Mouse (Mus musculus): ENCODE results near the gene Gm10134.
"Not testable (repeated sequence)": the region's sequence is repeated elsewhere in the genome, so short reads cannot be mapped to it uniquely, and the experiment has no call there.

The Gm10134 gene

DNA sequence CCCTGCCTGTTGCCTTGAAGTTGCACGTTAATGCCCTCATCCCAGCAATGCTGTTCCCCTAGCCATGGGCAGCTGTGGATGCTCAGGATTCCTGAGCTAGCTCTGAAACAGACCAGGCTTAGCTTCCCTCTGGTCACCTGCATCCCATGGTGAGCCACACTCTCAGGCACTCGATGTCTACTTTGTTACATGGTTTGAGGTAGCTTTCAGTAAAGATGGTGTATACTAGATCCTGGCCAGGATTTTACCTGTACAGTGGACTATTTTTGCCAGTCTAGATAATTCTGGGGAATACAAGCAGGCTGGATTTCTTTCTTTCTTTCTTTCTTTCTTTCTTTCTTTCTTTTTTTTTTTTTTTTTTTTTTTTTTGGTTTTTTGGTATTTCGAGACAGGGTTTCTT lies at the start of gene Gm10134:
Gene Gm10134, plus strand, starts transcription at position 301 of the 400 bp plus-strand sequence.
- no peak for DNase-seq (ENCODE audit: low read depth, low spot score)

DNA sequence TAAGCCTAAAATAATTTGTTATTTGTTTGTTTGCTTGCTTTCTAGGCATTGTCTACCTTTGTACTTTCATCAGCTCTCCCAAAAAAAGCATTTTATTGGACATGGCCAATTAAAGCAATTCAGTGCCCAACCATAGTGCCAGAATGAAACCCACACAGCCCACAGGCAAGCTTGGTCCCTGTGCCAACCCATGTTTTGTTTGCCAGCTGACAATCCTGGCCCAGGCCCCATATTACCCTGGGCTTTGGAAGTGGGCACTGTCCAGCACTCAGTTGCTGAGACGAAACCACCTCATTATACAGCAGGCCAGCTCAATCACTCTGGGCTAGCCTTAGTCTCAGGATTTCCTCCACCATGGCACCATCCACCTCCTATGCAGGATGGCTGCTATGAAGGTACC lies 49.3 kb upstream of the Gm10134 start:
- DNase-seq (ENCODE audit: low read depth, low spot score) = no peak

DNA sequence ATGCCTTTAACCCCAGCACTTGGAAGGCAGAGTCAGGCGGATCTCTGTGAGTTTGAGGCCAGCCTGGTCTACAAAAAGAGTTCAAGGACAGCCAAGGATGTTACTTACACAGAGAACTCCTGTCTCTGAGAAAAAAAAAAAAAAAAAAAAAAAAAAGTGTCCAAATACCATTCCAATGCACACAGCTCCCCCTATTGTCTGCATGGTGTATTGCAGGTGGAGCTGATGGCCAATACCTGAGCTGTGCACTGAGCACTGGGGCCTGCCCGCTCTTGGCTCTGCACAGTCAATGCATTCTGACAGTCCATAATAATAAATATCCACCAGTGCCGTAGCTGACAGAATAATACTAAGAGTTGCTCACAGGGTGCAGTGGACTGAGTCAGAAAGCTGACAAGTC lies 42.0 kb upstream of the Gm10134 start:
- DNase-seq (ENCODE audit: low read depth, low spot score) = peak; percentile 61

DNA sequence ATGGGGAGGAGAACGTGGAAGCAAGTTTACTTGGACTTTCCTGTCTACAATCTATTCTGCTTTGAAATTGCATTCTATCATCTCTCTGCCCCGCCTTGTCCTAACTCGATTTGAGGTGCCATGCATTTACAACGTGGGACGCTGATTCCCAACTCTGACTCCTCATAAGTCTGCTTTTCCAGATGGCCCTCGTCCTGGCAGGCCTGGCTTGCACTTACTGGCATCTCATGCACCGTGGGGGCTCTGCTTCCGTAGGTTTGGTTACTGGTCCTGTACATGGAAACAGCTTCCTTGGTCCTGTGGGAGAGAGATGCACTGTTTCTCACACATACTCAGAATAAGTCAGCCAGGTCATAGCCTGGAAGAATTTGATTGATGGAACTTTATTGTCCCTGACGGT lies 41.0 kb upstream of the Gm10134 start:
- no peak for DNase-seq (ENCODE audit: low read depth, low spot score)

DNA sequence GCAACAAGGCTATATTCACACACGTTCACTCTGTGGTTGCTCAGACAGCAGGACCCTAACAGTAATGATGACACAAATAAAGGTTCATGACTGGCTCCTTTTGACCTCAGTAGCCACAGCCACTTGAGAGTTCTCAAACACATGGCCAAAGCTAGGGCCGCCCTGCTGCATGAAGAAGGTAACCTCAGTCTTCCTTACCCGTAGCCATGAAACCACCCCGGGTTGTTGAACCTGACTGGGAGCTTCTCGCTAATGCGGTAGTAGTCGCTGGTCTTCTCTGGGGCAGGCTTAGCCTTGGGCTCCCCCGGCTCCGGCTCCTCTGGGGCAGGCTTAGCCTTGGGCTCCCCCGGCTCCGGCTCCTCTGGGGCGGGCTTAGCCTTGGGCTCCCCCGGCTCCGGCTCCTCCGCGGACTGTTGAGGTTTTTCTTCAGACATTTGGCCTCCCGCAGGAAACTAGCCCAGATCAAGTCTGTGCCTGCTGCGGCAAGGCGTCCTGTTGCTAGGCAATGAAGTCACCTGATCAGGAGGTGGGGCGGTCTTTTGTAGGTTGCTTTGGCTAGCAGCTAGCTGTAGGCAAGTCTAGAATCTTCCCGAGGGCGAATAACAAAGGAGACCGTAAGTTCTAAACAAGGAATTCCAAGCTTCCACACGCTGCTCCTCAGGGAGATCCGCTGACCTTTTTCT lies 39.9 kb upstream of the Gm10134 start, which contains the start of gene 1700007K13Rik:
Gene 1700007K13Rik, minus strand, starts transcription at position 497 of the 683 bp plus-strand sequence.
- peak; percentile 82 for DNase-seq (ENCODE audit: low read depth, low spot score)

DNA sequence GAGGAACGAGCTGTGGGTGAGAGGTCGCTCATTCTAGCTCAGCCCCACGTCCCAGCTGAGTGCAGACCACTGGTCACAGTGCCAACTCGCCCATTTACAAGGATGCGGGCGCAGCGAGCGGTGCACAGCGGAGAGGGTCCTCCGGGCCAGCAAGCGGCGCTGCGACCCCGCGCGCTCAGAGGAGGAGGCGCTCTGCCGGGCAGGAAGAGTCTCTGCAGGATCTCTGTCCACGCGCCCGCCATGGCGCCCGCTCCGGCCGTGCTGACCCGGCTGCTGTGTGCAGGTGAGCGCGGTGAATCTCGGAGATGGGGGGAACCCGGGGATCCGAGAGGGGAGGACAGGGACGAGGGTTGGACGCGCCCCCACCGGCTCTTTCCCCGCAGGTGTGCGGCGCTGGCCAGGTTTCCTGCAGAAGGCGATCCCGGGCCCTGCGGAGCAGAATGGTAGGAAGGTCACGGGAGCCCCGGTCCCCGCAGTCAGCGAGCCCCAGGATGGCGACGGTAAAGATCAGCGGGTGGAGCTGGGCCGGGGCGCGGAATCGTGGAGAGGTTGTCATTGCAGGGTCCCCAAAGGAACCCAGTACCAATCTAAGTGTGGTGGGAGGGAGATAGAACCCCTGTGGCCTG lies 37.9 kb upstream of the Gm10134 start, which contains the start of gene Mrps2:
Gene Mrps2, plus strand, starts transcription at position 207 of the 626 bp plus-strand sequence.
- DNase-seq (ENCODE audit: low read depth, low spot score) = peak; percentile 74

DNA sequence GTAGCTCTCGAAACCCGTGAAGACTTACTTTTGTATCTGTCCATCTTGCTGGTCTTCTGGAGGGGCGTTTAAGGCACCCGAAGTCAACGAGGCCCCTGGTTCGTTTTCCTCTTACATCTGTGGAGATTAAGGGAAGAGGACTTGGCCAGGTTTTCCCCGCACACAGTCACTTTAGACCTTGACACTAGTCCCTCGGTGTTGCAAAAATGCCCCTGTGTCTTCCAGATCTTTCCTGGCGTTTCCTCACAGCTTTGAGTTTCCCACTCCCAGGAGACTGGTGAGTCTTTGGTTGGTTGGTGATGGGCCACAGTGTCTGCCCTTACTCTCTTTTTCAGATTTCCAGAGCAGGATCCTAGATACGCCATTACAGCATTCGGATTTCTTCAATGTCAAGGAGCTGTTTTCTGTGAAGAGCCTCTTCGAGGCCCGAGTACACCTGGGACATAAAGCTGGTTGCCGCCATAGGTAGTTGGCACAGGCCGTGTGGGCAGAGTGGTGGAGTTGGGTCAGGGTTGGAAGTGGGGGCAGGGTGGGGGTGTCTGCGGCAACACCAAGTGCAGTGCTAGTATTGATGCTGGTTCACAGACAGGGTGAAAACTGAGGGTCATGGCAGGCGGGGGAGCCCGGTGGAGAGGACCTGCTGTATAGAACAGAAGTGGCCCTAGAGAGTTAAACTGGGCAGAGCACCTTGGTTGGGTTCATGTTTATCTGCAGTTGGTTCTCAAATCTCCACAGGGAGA lies 37.2 kb upstream of the Gm10134 start:
- no peak for DNase-seq (ENCODE audit: low read depth, low spot score)

DNA sequence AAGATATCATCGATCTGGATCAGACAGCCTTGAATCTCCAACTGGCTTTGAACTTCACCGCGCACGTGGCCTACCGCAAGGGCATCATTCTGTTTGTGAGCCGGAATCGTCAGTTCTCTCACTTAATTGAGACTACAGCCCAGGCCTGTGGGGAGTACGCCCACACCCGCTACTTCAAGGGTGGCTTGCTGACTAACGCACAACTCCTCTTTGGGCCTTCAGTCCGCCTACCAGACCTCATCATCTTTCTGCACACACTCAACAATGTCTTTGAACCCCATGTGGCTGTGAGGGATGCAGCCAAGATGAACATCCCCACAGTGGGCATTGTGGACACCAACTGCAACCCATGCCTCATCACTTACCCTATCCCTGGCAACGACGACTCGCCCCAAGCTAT lies 36.4 kb upstream of the Gm10134 start:
- DNase-seq (ENCODE audit: low read depth, low spot score) = no peak

DNA sequence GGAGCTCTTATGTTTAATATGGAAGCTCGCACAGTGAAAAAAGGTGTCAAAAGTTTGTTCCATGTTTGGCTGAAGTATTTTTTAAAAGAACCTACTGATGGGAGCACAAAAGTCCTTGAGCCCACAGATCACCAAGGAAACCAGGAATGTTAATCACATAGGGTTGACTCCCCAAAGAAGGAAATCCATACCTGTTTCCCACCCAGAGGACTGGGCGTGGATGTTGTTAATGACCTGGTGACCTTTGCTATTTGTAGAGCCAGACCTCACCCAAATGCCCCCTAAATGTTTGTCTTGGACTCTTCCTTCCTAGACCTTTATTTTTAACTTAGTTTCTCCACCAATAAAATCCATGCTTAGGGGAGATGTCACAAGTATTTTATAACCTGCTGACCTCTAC lies 35.3 kb upstream of the Gm10134 start:
- no peak for DNase-seq (ENCODE audit: low read depth, low spot score)

DNA sequence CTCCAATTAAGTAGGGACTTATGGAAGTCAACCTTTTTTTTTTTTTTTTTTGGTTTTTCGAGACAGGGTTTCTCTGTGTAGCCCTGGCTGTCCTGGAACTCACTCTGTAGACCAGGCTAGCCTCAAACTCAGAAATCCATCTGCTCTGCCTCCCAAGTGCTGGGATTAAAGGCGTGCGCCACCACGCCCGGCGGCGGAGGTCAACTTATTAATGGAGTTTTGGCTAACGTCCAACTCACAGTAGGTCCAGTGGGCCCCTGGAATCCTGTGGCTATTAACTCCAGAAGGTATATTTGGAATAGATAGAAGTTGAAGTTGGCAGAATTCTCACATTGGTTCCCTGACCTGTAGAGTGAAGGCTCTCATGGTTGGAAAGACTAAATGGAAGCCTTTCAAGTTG lies 33.9 kb upstream of the Gm10134 start:
- DNase-seq (ENCODE audit: low read depth, low spot score) = not testable (repeated sequence)

DNA sequence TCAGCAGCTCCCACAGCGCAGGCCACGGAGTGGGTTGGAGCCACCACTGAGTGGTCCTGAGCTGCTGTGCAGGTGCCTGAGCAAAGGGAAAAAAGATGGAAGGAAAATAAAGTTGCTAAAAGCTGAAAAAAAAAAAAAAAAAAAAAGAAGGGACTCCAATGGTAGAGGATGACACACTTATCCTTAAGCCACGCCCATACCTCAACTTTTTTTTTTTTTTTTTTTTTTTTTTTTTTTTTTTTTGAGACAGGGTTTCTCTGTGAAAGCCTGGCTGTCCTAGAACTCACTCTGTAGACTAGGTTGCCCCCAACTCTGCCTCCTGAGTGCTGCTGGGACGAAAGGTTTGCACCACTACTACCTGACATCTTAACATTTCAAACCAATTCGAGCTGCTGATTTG lies 27.9 kb upstream of the Gm10134 start:
- not testable (repeated sequence) for DNase-seq (ENCODE audit: low read depth, low spot score)

DNA sequence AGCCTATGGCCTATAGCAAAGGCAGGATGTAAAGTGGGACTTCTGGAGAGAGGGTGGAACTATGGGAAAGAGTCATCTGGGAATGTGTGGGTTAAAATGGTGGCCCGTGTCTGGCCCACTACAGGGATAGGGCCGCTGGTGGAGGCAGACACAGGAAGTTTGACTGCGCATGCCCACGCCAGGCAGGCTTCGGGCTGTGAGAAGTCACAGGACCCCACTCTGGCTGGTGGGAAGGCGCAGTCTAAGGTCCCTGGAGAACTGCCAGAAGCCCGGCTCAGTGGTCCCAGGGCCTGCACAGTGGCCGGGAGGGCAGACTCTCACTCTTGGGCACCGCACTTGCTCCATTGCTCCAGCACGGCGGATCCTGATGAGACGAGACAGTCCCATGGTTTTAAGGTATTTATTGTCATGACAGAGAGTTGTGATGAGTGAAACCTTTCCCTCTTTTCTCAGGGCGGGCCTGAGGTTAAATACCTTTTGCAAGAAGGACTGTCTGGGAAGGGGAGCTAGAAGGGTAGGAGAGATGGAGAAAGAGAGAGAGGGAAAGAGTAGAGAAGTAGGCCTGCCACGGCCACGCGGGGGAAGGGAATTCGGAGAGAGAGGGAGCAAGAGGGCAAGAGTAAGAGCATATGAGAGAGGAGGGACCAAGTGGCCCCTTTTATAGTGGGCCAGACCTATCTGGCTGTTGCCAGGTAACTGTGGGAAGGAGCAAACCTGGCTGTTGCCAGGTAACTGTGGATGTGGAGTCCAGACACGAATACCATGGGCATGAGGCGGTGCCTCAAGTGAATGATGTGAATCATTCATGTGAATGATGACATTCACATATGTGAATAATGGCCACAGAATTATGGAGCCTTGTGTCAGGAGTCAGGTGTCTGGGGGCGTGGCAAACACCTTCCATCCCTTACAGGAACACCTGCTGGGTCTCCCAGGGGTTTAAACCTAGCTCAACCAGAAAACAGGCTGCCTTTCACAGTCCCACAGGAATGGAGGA lies 26.4 kb upstream of the Gm10134 start:
- peak; percentile 39 for DNase-seq (ENCODE audit: low read depth, low spot score)

DNA sequence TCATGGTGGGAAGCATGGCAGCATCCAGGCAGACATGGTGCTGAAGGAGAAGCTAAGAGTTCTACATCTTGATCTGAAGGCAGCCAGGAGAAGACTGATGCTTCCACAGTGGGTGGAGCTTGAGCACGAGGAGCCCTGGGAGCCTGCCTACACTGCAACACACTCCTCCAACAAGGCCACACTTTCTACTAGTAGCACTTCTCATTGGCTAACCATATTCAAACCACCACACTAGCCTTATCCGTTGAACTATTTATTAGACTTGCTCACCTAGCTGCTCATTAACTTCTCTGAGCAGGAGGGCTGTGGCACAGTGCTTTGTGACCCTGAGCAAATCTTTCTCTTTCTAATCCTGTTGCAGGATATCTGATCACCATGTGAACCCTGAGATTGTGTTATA lies 22.0 kb upstream of the Gm10134 start:
- no peak for DNase-seq (ENCODE audit: low read depth, low spot score)

DNA sequence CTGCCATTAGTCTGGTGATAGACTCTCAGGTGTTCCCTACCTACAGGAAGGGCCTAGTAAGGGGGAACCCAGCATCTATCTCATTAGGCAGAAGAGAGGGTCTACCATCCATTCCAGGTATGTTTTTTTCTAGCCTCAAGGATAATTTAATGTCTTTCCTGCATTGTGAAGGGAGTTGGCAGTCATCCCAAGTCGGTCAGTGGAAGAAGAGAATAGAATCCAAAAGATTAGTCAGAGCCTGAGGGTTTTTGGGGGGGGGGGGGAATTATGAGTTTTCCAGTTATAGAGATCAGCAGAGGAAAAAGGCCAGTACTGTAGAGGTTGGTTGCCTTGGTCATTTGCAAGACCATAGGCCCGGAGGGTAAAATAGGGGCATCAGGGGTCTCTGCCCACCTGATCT lies 11.4 kb upstream of the Gm10134 start:
- DNase-seq (ENCODE audit: low read depth, low spot score) = no peak

DNA sequence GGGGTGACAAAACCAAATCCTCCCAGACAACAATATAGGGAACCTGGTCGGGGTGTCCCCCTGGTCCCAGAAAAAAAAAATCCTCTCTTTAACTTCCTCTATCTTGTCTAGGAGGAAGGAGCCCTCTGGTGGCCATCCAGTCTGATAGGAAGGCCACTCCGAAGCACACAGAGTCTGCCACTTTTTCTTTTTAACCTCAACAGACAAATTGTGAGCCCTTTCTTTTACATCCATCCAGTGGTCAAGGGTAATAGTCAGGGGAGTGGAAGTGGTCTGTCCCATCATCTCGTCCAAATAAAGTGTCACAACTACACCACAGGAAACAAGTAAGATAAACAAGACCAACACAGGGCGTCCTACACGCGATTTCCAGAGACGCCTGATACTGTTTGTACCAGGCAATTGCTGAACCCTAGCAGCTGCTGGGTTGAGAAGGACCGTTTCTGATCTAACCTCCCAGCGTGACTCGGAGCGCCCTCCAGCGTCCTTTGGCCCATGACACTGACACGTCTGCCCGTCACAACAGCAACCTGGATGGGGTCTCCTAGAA lies 10.6 kb upstream of the Gm10134 start:
- DNase-seq (ENCODE audit: low read depth, low spot score) = no peak

DNA sequence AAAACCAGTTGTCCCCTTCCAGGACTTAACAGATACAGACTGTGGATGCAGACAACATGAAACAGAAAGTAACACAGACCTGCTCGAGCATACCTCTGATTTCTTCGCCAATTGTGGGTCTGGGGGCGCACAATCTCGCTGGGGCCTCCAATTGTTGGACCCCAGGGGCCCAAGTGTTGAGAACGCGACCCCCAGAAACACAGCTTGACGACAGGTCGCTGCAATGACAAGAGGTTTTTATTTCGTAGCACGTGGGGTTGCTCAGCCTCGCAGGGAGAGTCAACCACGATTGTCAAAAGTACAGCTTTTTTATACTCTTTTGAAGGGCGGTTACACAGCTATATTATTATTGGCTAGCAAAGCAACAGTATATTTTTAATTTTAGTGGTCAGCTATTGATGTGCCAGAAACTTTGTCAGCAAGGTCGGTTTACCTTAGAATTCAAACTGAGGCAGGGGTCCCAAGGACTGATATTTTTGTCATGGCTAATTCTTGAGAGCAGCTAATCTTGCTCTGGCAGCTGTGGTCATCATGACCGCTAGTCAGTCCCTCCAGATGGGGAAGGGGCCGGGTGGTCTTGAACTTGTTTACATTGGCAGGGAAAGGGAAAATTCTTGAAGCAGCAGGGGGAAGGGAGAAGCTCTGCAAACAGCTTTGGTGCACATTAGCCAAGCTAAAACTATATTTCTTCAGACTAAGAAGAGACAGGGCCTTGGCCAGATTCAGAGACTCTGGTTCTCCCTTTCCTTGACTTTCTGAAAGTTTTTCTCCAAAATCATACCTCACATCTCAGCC lies 9.9 kb upstream of the Gm10134 start:
- no peak for DNase-seq (ENCODE audit: low read depth, low spot score)

DNA sequence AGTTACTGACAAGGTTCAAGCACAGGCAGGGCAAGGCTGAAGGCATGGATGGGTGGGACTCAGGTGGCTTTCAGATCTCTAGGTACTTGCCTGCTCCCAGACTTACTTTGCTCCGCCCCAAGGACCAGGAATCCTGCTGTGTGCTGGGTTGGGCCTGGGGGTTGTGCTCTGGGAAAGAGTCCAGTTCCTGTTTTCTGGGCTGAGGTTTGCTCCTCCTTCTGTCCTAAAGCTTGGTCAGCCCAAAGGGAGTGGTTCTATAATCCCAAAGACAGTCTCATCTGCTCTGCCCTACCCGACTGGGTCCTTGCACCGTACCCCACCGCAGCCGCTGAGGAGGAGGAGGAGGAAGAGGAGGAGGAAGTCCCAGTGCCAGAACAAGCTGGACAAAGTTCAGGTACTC lies 9.2 kb upstream of the Gm10134 start, which contains the start of gene Gbgt1:
Gene Gbgt1, plus strand, starts transcription at position 221 of the 400 bp plus-strand sequence.
- DNase-seq (ENCODE audit: low read depth, low spot score) = no peak

DNA sequence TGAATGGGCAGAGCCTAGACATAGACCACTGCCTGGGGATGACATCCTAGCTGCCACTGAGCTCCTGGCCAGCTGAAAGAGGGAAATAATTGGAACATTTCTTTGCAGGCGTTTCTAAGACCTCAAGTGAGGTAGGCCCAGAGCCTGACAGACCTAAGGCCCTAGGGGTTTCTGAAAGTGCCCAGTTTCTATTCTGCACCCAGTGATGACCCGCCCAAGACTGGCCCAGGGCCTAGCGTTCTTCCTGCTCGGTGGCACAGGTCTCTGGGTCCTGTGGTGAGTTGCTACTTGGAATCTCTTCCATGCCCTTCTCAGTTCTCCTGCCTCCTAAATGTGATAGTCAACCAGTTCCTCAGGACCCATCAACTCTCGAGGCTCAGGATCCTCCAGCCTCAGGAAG lies 8.3 kb upstream of the Gm10134 start:
- DNase-seq (ENCODE audit: low read depth, low spot score) = no peak

DNA sequence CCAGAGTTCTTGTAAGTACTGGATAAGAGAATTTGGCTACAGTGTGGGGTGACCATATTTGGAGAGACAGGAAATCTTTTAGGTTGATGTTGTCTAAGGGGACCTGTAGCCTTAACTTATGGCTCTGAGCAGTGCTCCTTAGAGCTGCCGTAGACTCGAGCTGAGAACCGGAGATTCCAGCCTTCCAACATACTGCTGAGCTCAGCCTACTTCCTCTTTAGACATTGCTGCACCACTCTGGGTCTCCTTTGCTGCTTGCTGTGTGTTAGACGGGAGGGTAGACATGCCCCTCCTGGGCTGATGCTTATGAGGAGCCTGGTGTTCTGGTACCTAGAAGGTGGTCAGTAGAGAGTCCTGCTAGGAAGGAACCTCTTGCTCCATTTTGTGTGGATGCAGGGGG lies 7.5 kb upstream of the Gm10134 start:
- no peak for DNase-seq (ENCODE audit: low read depth, low spot score)

DNA sequence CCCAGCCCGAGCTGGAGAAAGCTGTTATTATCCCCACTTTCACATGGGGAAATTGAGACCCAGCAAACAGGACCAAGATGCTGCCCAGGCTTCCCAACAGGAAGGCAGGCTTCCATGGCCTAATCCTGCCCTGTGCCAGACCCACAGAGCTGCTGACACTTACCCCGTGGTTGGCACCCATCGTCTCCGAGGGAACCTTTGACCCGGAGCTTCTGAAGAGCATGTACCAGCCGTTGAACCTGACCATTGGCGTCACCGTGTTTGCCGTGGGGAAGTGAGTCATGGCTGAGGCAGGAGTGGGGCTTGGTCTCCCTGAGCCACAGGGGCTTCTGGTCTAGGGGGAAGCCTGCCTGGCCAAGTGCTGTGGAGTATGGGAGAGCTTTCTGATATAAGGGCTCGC lies 2.9 kb upstream of the Gm10134 start:
- DNase-seq (ENCODE audit: low read depth, low spot score) = no peak

All from WW6 (cell line).